Mouse (Mus musculus) MEL (cell line): ENCODE measurements around the gene Ipmk.

Experiments used
- CTCF ChIP-seq, 3 experiments: IDR thresholded peaks in 2 of 3; conservative IDR thresholded peaks in 1 of 3; 2 replicates each; pipeline ENCODE4 v1.5.1; 2011 to 2012; ENCODE audit warnings: low read length in 3 of 3, low read depth in 2 of 3, mild to moderate bottlenecking in 2 of 3, improper control_type of control experiment in 1 of 3, inconsistent platforms in 1 of 3, mixed read lengths in 1 of 3, moderate library complexity in 1 of 3; ENCODE audit not compliant: control insufficient read depth in 1 of 3, insufficient read depth in 1 of 3, poor library complexity in 1 of 3, severe bottlenecking in 1 of 3
- EP300 ChIP-seq, 2 experiments: IDR thresholded peaks; 2 replicates each; pipeline ENCODE4 v1.6.1; 2011; ENCODE audit warnings: improper control_type of control experiment in 2 of 2, low read length in 2 of 2, low read depth in 1 of 2, mild to moderate bottlenecking in 1 of 2
- GABPA ChIP-seq: IDR thresholded peaks from 2 replicates; pipeline ENCODE4 v1.6.1; 2012; ENCODE audit warnings: low read depth, mild to moderate bottlenecking, inconsistent platforms, low read length, improper control_type of control experiment, moderate library complexity
- SMC3 ChIP-seq: IDR thresholded peaks from 2 replicates; pipeline ENCODE4 v1.6.1; 2011; ENCODE audit warnings: low read depth, low read length, improper control_type of control experiment
- TCF12 ChIP-seq: IDR thresholded peaks from 2 replicates; pipeline ENCODE4 v1.6.1; 2014; ENCODE audit warnings: low read depth, mild to moderate bottlenecking, inconsistent platforms, low read length, improper control_type of control experiment, moderate library complexity
- USF2 ChIP-seq, 2 experiments: IDR thresholded peaks; 2 replicates each; pipeline ENCODE4 v1.6.1; 2011 to 2012; ENCODE audit warnings: improper control_type of control experiment in 2 of 2, low read length in 2 of 2, borderline replicate concordance in 1 of 2, inconsistent platforms in 1 of 2, low read depth in 1 of 2, mild to moderate bottlenecking in 1 of 2; ENCODE audit not compliant: insufficient read depth in 1 of 2
- ZNF384 ChIP-seq: IDR thresholded peaks from 2 replicates; pipeline ENCODE4 v1.6.1; 2012; ENCODE audit warnings: low read depth, mild to moderate bottlenecking, inconsistent platforms, low read length, improper control_type of control experiment

- TF ChIP-seq GABPA (no peak), ZNF384 (no peak), SMC3 (peak; percentile 16; the same call in 1 of the 2 replicates), CTCF (IDR thresholded peaks at IDR 0.05 in 2 of 3, conservative IDR thresholded peaks at IDR 0.05 in 1 of 3; ENCODE audit: control insufficient read depth in 1 of 3, insufficient read depth in 1 of 3, low read depth in 2 of 3, low read length in 3 of 3, poor library complexity in 1 of 3, severe bottlenecking in 1 of 3) (peak; percentile 14 to 29 (median 29); a peak in 2 of 6 replicates), USF2 (IDR thresholded peaks at IDR 0.05; ENCODE audit: borderline replicate concordance in 1 of 2, insufficient read depth in 1 of 2, low read depth in 1 of 2, low read length in 2 of 2) (no peak), EP300 (IDR thresholded peaks at IDR 0.05; ENCODE audit: low read depth in 1 of 2, low read length in 2 of 2) (no peak), TCF12 (no peak)
Observed at GRCm38 (mm10) chr10:71332376-71332775, 15.2 kb upstream of the Ipmk start.
